Mouse (Mus musculus) liver, postnatal 0 days (tissue): ENCODE measurements at regions not wholly inside any gene's neighbourhood (a gene's known extent, or its start where the extent isn't known, plus 50 kb on each side); places are given as distances from the start of the nearest gene placed in this dataset.

ENCODE experiments used
- CTCF ChIP-seq: sonication (generic); IDR thresholded peaks from 2 replicates; pipeline ENCODE4 v1.5.1; 2016; ENCODE audit warnings: antibody characterized with exemption, low read depth
- EP300 ChIP-seq: IDR thresholded peaks from 2 replicates; pipeline ENCODE4 v1.6.1; 2016; ENCODE audit warnings: antibody characterized with exemption, low read depth, mild to moderate bottlenecking

DNA sequence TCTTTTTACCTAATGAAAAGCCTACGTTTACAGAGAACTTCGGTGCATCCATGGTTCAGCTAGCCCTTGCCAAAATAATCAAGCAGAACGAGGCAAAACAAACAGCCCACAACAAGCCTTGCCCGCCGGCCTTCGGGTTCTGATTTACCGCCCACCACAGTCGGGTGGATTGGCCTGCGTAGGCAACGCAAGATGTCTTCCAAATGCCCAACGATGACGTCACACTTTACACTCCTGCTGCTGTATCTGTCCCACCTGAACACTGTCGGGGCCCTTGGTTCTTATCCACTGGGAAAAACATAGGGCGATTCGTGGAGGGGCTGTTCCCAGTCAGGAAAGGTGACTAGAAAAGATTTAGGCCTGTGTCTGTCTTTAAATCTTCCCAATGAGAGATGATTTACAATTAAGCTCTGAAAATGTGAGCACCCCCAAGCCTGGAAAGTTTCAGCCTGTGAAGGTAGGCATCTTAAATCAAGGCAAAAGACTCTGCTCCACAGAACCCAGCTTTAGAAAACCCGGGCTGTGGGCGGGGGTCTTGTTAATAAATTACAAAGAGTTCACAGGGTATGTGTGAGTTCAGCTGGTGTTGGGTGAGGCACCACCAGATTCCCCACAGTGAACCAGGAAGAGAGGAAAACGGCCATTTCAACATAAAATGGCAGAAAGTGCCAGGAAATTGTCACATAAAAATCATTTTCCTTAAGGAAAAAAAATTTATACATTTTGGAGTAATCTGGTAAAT, 90.6 kb downstream of the Tbx4 start:
- TF ChIP-seq EP300 (no peak), CTCF (no peak)
